Mouse (Mus musculus): Measurements from ENCODE around the gene Zfp101.

The Zfp101 gene

GRCm38 (mm10) chr17:33394182-33395034, at the start of gene Zfp101:
Gene Zfp101 (minus strand): TSS chr17:33394641.
- peak; percentile 99 for ATAC-seq (ENCODE audit: insufficient number of reproducible peaks, low FRiP score, low TSS enrichment)

- no peak for ATAC-seq (ENCODE audit: insufficient number of reproducible peaks, low FRiP score, low TSS enrichment)
Observed at GRCm38 (mm10) chr17:33441159-33441558, 46.7 kb upstream of the Zfp101 start.

GRCm38 (mm10) chr17:33439922-33440321, 45.5 kb upstream of the Zfp101 start:
- ATAC-seq (ENCODE audit: insufficient number of reproducible peaks, low FRiP score, low TSS enrichment): no peak

GRCm38 (mm10) chr17:33439148-33439547, 44.7 kb upstream of the Zfp101 start:
- ATAC-seq (ENCODE audit: insufficient number of reproducible peaks, low FRiP score, low TSS enrichment): no peak; the same call in 1 of the 2 replicates

- ATAC-seq (ENCODE audit: insufficient number of reproducible peaks, low FRiP score, low TSS enrichment): no peak
Observed at GRCm38 (mm10) chr17:33432019-33432946, 37.8 kb upstream of the Zfp101 start, which contains the start of gene Actl9. Gene Actl9 (plus strand): TSS chr17:33432896.

DNA sequence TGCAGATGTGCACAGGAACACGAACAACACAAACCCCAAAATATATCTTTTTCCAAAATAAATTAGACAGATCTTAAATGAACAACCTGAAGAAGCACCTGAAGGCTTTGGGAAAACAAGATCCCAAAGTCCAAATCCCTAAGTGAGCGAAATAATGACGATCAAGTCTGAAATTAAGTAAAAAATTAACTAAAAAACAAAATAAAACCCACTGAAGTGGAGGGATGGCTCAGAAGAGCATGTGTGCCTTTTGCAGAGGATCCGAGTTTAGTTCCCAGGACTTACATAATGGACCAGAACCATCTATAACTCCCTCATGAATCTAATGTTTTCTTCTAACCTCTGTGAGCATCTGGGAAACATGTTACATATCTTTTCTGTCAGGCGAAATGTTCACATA, 2.2 kb downstream of the Zfp101 start:
- no peak for ATAC-seq (ENCODE audit: insufficient number of reproducible peaks, low FRiP score, low TSS enrichment)

GRCm38 (mm10) chr17:33385705-33386104, 8.7 kb downstream of the Zfp101 start:
- ATAC-seq (ENCODE audit: insufficient number of reproducible peaks, low FRiP score, low TSS enrichment): no peak

- ATAC-seq (ENCODE audit: insufficient number of reproducible peaks, low FRiP score, low TSS enrichment): no peak
Observed at GRCm38 (mm10) chr17:33372795-33373194, 21.6 kb downstream of the Zfp101 start.

DNA sequence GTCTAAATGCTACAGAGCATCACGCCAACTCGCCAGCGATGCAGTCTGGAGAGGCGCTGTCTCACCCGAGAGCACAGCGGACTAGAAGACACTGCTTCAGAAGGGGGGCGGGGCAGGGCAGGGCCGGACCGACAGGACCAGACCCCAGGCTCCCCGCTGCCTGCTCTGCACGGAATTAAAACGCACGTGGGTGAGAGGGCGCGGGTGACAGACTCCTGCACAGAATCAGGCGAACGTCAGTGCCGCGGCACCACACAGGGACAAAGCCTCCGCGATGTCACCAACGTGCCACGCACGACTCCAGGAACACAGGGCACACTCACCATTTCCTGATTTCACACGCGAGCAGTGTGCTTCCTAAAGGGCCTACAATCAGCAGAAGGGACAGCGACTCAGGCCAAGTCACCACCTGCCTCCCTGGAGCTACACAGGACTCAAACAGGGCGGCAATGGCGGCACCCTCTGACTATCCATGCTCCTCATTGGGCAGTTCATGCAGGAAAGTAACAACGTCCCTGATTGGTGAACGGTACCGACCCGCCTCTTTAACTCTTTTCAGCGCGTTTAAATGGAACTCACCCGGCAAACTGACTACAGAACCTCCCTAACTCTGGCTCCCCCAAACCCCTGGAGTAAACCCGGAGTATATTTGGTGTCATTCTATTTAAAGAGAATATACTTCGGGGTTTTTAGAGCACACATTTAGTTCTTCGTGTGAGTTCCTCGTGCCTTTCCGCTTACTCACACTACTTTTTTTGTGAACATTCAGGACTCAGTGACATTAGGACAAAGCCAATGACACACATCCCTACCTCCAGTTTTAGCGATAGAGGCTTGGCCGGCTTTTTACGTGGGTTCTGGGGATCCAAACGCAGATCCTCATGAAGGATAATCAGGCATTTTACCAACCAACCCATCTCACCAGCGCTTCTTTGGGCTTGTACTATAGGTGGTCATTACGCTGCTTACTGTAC, 35.7 kb downstream of the Zfp101 start, which contains the start of gene Zfp81:
Gene Zfp81, minus strand, starts transcription at position 468 of the 974 bp plus-strand sequence.
- peak; percentile 98 for ATAC-seq (ENCODE audit: insufficient number of reproducible peaks, low FRiP score, low TSS enrichment)

DNA sequence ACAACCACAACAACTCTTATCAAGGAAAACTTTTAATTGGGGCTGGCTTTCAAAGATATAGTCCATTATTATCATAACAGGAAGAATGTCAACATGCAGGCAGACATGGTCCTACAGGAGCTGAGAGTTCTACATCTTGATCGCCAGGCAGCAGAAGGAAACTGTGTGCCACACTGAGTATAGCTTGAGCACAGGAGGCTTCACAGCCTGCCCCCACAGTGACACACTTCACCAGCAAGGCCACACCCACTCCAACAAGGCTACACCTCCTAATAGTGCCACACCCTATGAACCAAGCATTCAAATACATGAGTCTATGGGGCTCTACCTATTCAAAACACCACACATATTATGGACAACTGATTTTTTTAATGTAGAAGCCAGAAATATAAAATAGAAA, 41.5 kb downstream of the Zfp101 start:
- no peak for ATAC-seq (ENCODE audit: insufficient number of reproducible peaks, low FRiP score, low TSS enrichment)

Data from cerebellum, adult (tissue).